Mouse (Mus musculus) E14TG2a.4 (cell line): ENCODE results near the gene Rab11fip3.

Experiments used
- CTCF ChIP-seq: conservative IDR thresholded peaks from 2 replicates; pipeline ENCODE4 v1.5.1; 2014; ENCODE audit warnings: low read length
- NANOG ChIP-seq: IDR thresholded peaks from 2 replicates; pipeline ENCODE4 v1.6.1; 2014; ENCODE audit warnings: borderline replicate concordance, low read length, mixed read lengths

- TF ChIP-seq CTCF (no peak), NANOG (no peak)
Observed at GRCm38 (mm10) chr17:26087059-26087564, 17.8 kb upstream of the Rab11fip3 start.
